Mouse (Mus musculus) midbrain, embryonic 10.5 days (tissue): ENCODE measurements at regions not wholly inside any gene's neighbourhood (a gene's known extent, or its start where the extent isn't known, plus 50 kb on each side); places are given as distances from the start of the nearest gene placed in this dataset.

ENCODE experiments used
- DNase-seq: peaks from one replicate; pipeline ENCODE4 v3.0.0-alpha.2; 2017; ENCODE audit warnings: low spot score
- H3K27ac ChIP-seq: fragments of 300-500 bp; sonication (generic); replicated peaks from 2 replicates; pipeline ENCODE4 v1.5.1; 2016; ENCODE audit warnings: mild to moderate bottlenecking
- H3K27me3 ChIP-seq: fragments of 300-500 bp; sonication (generic); 2 replicates; pipeline ENCODE4 v1.6.1; 2016; ENCODE audit warnings: low read depth, mild to moderate bottlenecking; ENCODE audit not compliant: poor library complexity, severe bottlenecking
- H3K36me3 ChIP-seq: fragments of 300-500 bp; sonication (generic); 2 replicates; pipeline ENCODE4 v1.6.1; 2016; ENCODE audit warnings: mild to moderate bottlenecking, moderate library complexity
- H3K4me1 ChIP-seq: fragments of 300-500 bp; sonication (generic); 2 replicates; pipeline ENCODE4 v1.6.1; 2016
- H3K4me3 ChIP-seq: fragments of 300-500 bp; sonication (generic); 2 replicates; pipeline ENCODE4 v1.5.1; 2016; ENCODE audit warnings: mild to moderate bottlenecking, moderate library complexity
- H3K9me3 ChIP-seq: fragments of 300-500 bp; sonication (generic); replicated peaks from 2 replicates; pipeline ENCODE4 v1.6.1; 2016; ENCODE audit warnings: mild to moderate bottlenecking
- WGBS: fragments of 180-500 bp; shearing (Covaris S2); methylation state at CpG from one replicate; pipeline ENCODE4 v1.1.7; 2016; 5-methylcytosine and 5-hydroxymethylcytosine counted together

GRCm38 (mm10) chr1:69440564-69441334 lies 246.3 kb downstream of the Ikzf2 start:
- no peaks in the 10 kb centered on the region for H3K9me3 ChIP-seq
- H3K27me3 ChIP-seq: no peaks in the 10 kb centered on the region
- DNase-seq: no peak
- no peak overlapping the region for H3K4me3 ChIP-seq
- H3K4me1 ChIP-seq: peaks cover 10% of the 10 kb centered on the region; the same call in 1 of the 2 replicates
- H3K36me3 ChIP-seq: no peaks in the 10 kb centered on the region
- WGBS: 93% methylated on average over 14 of the region's 14 CpGs
- H3K27ac ChIP-seq: no peak overlapping the region

GRCm38 (mm10) chr1:69437042-69437441 lies 250.0 kb downstream of the Ikzf2 start:
- no peak for DNase-seq
- Histone ChIP-seq H3K9me3 (no peaks in the 10 kb centered on the region), H3K36me3 (no peaks in the 10 kb centered on the region), H3K4me1 (peaks cover 11% of the 10 kb centered on the region), H3K27me3 (peaks cover 2% of the 10 kb centered on the region; the same call in 1 of the 2 replicates), H3K4me3 (no peak overlapping the region), H3K27ac (no peak overlapping the region)
- 94% methylated on average over 8 of the region's 8 CpGs for WGBS

GRCm38 (mm10) chr1:69433655-69434357 lies 253.2 kb downstream of the Ikzf2 start:
- Histone ChIP-seq H3K36me3 (no peaks in the 10 kb centered on the region), H3K27me3 (peaks cover 4% of the 10 kb centered on the region; the same call in 1 of the 2 replicates), H3K27ac (no peak overlapping the region), H3K4me3 (no peak overlapping the region), H3K4me1 (peaks cover 34% of the 10 kb centered on the region), H3K9me3 (no peaks in the 10 kb centered on the region)
- 28% methylated on average over 8 of the region's 8 CpGs for WGBS
- DNase-seq: no peak

- no peaks in the 10 kb centered on the region for H3K9me3 ChIP-seq
- no peak overlapping the region for H3K4me3 ChIP-seq
- H3K4me1 ChIP-seq: peaks cover 34% of the 10 kb centered on the region
- DNase-seq: no peak
- H3K27ac ChIP-seq: peak overlapping the region; percentile 53; the same call in 1 of the 2 replicates
- H3K27me3 ChIP-seq: peaks cover 4% of the 10 kb centered on the region; the same call in 1 of the 2 replicates
- 48% methylated on average over 8 of the region's 8 CpGs for WGBS
- no peaks in the 10 kb centered on the region for H3K36me3 ChIP-seq
These were observed 256.2 kb downstream of the Ikzf2 start for GRCm38 (mm10) chr1:69430683-69431407.

- Histone ChIP-seq H3K4me3 (no peak overlapping the region), H3K4me1 (peaks cover 34% of the 10 kb centered on the region), H3K36me3 (no peaks in the 10 kb centered on the region), H3K27me3 (peaks cover 4% of the 10 kb centered on the region; the same call in 1 of the 2 replicates), H3K9me3 (no peaks in the 10 kb centered on the region), H3K27ac (no peak overlapping the region)
- WGBS: 51% methylated on average over 5 of the region's 5 CpGs
- no peak for DNase-seq
These were observed 257.4 kb downstream of the Ikzf2 start for GRCm38 (mm10) chr1:69429632-69430031.

GRCm38 (mm10) chr1:69397676-69398075 lies 289.4 kb downstream of the Ikzf2 start:
- Histone ChIP-seq H3K27me3 (no peaks in the 10 kb centered on the region), H3K4me3 (no peak overlapping the region), H3K9me3 (peaks cover 28% of the 10 kb centered on the region), H3K4me1 (no peaks in the 10 kb centered on the region), H3K27ac (no peak overlapping the region), H3K36me3 (no peaks in the 10 kb centered on the region)
- 85% methylated on average over 2 of the region's 2 CpGs for WGBS
- no peak for DNase-seq

- no peaks in the 10 kb centered on the region for H3K27me3 ChIP-seq
- peaks cover 10% of the 10 kb centered on the region for H3K9me3 ChIP-seq
- no peaks in the 10 kb centered on the region for H3K36me3 ChIP-seq
- H3K27ac ChIP-seq: no peak overlapping the region
- no peaks in the 10 kb centered on the region for H3K4me1 ChIP-seq
- H3K4me3 ChIP-seq: no peak overlapping the region
- 88% methylated on average over 1 of the region's 1 CpGs for WGBS
- no peak for DNase-seq
These were observed 274.5 kb upstream of the Erbb4 start for GRCm38 (mm10) chr1:69382374-69382773.

- Histone ChIP-seq H3K27me3 (no peaks in the 10 kb centered on the region), H3K4me3 (no peak overlapping the region), H3K9me3 (peaks cover 18% of the 10 kb centered on the region), H3K27ac (no peak overlapping the region), H3K36me3 (no peaks in the 10 kb centered on the region), H3K4me1 (no peaks in the 10 kb centered on the region)
- WGBS: 90% methylated on average over 7 of the region's 7 CpGs
- no peak for DNase-seq
These were observed 271.9 kb upstream of the Erbb4 start for GRCm38 (mm10) chr1:69379741-69380140.

GRCm38 (mm10) chr1:69376923-69377706 lies 269.3 kb upstream of the Erbb4 start:
- no peak overlapping the region for H3K27ac ChIP-seq
- no peak for DNase-seq
- no peaks in the 10 kb centered on the region for H3K27me3 ChIP-seq
- no peak overlapping the region for H3K4me3 ChIP-seq
- no peaks in the 10 kb centered on the region for H3K36me3 ChIP-seq
- H3K4me1 ChIP-seq: no peaks in the 10 kb centered on the region
- WGBS: 97% methylated on average over 46 of the region's 46 CpGs
- H3K9me3 ChIP-seq: peaks cover 18% of the 10 kb centered on the region

GRCm38 (mm10) chr1:69375246-69375645 lies 267.4 kb upstream of the Erbb4 start:
- Histone ChIP-seq H3K9me3 (peaks cover 18% of the 10 kb centered on the region), H3K27me3 (no peaks in the 10 kb centered on the region)
- 63% methylated on average over 1 of the region's 1 CpGs for WGBS

GRCm38 (mm10) chr1:69370078-69370477 lies 262.2 kb upstream of the Erbb4 start:
- no peaks in the 10 kb centered on the region for H3K4me1 ChIP-seq
- no peak for DNase-seq
- H3K27ac ChIP-seq: no peak overlapping the region
- no peak overlapping the region for H3K4me3 ChIP-seq
- no peaks in the 10 kb centered on the region for H3K9me3 ChIP-seq
- no peaks in the 10 kb centered on the region for H3K36me3 ChIP-seq
- H3K27me3 ChIP-seq: no peaks in the 10 kb centered on the region
- WGBS: 94% methylated on average over 2 of the region's 2 CpGs

More at GRCm38 (mm10) chr1:69375246-69375645, 267.4 kb upstream of the Erbb4 start:
- DNase-seq: no peak
- Histone ChIP-seq H3K27ac (no peak overlapping the region), H3K4me1 (no peaks in the 10 kb centered on the region), H3K36me3 (no peaks in the 10 kb centered on the region), H3K4me3 (no peak overlapping the region)

- WGBS: 81% methylated on average over 1 of the region's 1 CpGs
- Histone ChIP-seq H3K36me3 (no peaks in the 10 kb centered on the region), H3K4me3 (no peak overlapping the region), H3K27ac (no peak overlapping the region), H3K9me3 (no peaks in the 10 kb centered on the region), H3K27me3 (no peaks in the 10 kb centered on the region), H3K4me1 (no peaks in the 10 kb centered on the region)
- DNase-seq: no peak
These were observed 259.7 kb upstream of the Erbb4 start for GRCm38 (mm10) chr1:69367531-69367930.
